Mouse (Mus musculus) heart, embryonic 16.5 days (tissue): ENCODE results near the gene Mfrp. TPM values are rescaled to one million over a fixed set of nuclear protein-coding genes. Genes with fewer than 3 reads are reported as not detected.

Experiments used
- ATAC-seq: fragments of 200-750 bp; cut with Nextera tagmentation; replicated peaks from 2 replicates; pipeline ENCODE4 v1.8.0; 2017; ENCODE audit warnings: moderate number of reproducible peaks; ENCODE audit not compliant: insufficient read depth, low FRiP score; ENCODE audit errors: extremely low read depth
- H3K27ac ChIP-seq: fragments of 300-500 bp; sonication (generic); 2 replicates; pipeline ENCODE4 v1.5.1; 2014; ENCODE audit warnings: mild to moderate bottlenecking, low read length, control low read depth, moderate library complexity
- H3K27me3 ChIP-seq: fragments of 300-500 bp; sonication (generic); 2 replicates; pipeline ENCODE4 v1.6.1; 2014; ENCODE audit warnings: low read length, mixed read lengths; ENCODE audit not compliant: control insufficient read depth, insufficient read depth
- H3K36me3 ChIP-seq: fragments of 300-500 bp; sonication (generic); 2 replicates; pipeline ENCODE4 v1.6.1; 2014; ENCODE audit not compliant: control insufficient read depth, insufficient read depth
- H3K4me1 ChIP-seq: fragments of 300-500 bp; sonication (generic); 2 replicates; pipeline ENCODE4 v1.6.1; 2014; ENCODE audit warnings: low read length, mixed read lengths; ENCODE audit not compliant: control insufficient read depth, insufficient read depth
- H3K4me2 ChIP-seq: fragments of 300-500 bp; sonication (generic); 2 replicates; pipeline ENCODE4 v1.6.1; 2014; ENCODE audit warnings: low read depth, mild to moderate bottlenecking, control low read depth, low read length
- H3K4me3 ChIP-seq: fragments of 300-500 bp; sonication (generic); 2 replicates; pipeline ENCODE4 v1.5.1; 2014; ENCODE audit warnings: mild to moderate bottlenecking, control low read depth, low read length
- H3K9ac ChIP-seq: fragments of 300-500 bp; sonication (generic); 2 replicates; pipeline ENCODE4 v1.6.1; 2014; ENCODE audit warnings: low read length, control low read depth
- H3K9me3 ChIP-seq: fragments of 300-500 bp; sonication (generic); replicated peaks from 2 replicates; pipeline ENCODE4 v1.6.1; 2016; ENCODE audit warnings: low read length; ENCODE audit not compliant: control insufficient read depth
- WGBS: fragments of 180-500 bp; shearing (Covaris S2); extraction: QIAGEN DNeasy Blood & Tissue Kit; methylation state at CpG from one replicate; pipeline ENCODE4 v1.1.7; 2014; 5-methylcytosine and 5-hydroxymethylcytosine counted together
- polyA plus RNA-seq: library from polyadenylated mRNA; unstranded; fragments of >200 nt; fragmentation: Nextera tagmentation; extraction: Ambion mirVana; gene quantifications from 2 replicates; pipeline ENCODE4 v1.2.1, GENCODE M21; 2015

Gene Mfrp
- polyA plus RNA-seq, 1 experiment from 2014 or later, result not detected

DNA sequence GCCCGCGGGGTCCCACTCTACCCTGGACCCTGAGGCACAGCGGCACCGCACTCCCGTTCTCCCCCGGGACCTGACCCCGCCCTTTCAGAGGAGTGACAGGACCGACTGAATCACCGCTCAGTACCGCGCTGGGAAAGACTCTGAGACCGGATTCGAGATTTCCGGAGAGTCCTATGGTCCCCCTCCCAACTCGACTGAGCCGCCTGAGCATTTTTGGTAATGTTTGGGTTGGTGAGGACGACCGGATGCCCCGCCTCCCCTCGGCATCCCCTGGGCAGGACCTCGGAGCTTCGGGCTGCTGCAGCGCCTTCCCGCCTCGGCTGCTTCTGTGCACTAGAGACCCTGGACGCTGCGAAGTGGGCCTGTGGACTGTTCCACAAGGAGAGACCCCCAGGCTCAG is 28.5 kb downstream of the Mfrp start:
- Histone ChIP-seq H3K4me1 (peaks cover 42% of the 10 kb centered on the region), H3K4me3 (peak overlapping the region; percentile 53), H3K9ac (peak overlapping the region; percentile 82), H3K4me2 (peak overlapping the region; percentile 89), H3K27ac (peak overlapping the region; percentile 93), H3K36me3 (no peaks in the 10 kb centered on the region), H3K27me3 (no peaks in the 10 kb centered on the region), H3K9me3 (no peaks in the 10 kb centered on the region)
- peak; percentile 52 for ATAC-seq
- WGBS, result 0% methylated on average over 27 of the region's 27 CpGs

DNA sequence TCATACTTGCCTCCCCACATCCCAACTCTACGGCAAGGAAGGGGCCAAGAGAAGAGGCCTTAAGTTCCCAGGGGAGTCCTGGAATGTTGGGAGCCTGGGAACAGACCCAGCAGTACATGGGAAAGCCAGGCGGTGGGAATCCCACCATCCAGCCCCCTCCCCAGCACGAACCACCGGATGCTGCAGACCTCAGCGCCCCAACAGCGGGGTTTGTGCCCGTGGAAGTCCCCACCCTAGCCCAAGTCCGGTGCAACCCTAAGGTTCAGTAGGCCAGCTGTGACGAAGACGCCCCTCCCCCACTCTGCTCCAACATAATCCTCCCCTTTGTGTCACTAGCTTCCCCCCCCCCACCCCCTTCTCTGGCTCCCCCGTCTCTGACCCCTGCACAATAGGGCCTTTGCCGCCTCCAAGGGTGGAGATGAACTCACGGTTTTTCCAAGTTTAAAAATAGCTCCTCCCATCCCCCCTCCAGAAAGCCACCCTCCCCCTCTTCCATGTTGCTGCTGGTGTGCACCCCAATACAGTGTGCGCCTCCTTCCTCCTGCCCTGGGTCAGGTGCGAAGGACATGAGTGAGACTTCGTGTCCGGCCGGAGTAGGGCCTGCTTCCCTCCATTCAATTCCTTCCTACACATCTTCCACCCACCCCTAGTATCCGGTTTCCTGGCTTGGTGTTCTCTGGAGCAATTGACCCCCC is 29.2 kb downstream of the Mfrp start:
- Histone ChIP-seq H3K27ac (peak overlapping the region; percentile 93), H3K4me3 (peak overlapping the region; percentile 53), H3K4me1 (peaks cover 39% of the 10 kb centered on the region), H3K4me2 (peak overlapping the region; percentile 89), H3K36me3 (no peaks in the 10 kb centered on the region), H3K27me3 (no peaks in the 10 kb centered on the region), H3K9ac (peak overlapping the region; percentile 82), H3K9me3 (no peaks in the 10 kb centered on the region)
- peak; percentile 5 for ATAC-seq
- WGBS, result 21% methylated on average over 19 of the region's 19 CpGs

DNA sequence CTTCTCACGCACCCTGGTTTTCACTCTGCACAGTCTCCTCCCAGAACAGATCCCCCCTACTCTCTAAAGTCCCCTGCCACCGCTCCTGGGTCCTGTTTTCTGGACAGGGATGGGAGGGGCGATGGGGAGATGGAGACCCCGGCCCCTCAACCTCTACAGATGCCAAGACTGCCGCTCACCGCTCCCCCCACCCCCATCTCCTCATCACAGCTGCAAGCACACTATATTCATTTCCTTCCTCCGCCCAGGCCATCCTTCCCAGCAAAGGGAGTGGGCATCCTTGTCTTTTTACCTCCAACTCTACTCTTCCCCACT is 29.7 kb downstream of the Mfrp start:
- peaks cover 43% of the 10 kb centered on the region for H3K4me1 ChIP-seq
- H3K4me3 ChIP-seq, result no peak overlapping the region
- peak overlapping the region; percentile 93 for H3K27ac ChIP-seq
- no peak for ATAC-seq
- 46% methylated on average over 7 of the region's 7 CpGs for WGBS
- no peaks in the 10 kb centered on the region for H3K27me3 ChIP-seq
- H3K36me3 ChIP-seq, result no peaks in the 10 kb centered on the region
- H3K4me2 ChIP-seq, result peak overlapping the region; percentile 33
- H3K9me3 ChIP-seq, result no peaks in the 10 kb centered on the region
- H3K9ac ChIP-seq, result peak overlapping the region; percentile 50; the same call in 1 of the 2 replicates

GRCm38 (mm10) chr9:44132200-44132599 is 30.7 kb downstream of the Mfrp start:
- Histone ChIP-seq H3K27ac (peak overlapping the region; percentile 38), H3K36me3 (peaks cover 3% of the 10 kb centered on the region), H3K4me2 (no peak overlapping the region), H3K9me3 (no peaks in the 10 kb centered on the region), H3K4me1 (peaks cover 46% of the 10 kb centered on the region), H3K9ac (no peak overlapping the region), H3K27me3 (no peaks in the 10 kb centered on the region), H3K4me3 (no peak overlapping the region)
- whole genome bisulfite sequencing, result 69% methylated on average over 5 of the region's 5 CpGs
- no peak for ATAC-seq

DNA sequence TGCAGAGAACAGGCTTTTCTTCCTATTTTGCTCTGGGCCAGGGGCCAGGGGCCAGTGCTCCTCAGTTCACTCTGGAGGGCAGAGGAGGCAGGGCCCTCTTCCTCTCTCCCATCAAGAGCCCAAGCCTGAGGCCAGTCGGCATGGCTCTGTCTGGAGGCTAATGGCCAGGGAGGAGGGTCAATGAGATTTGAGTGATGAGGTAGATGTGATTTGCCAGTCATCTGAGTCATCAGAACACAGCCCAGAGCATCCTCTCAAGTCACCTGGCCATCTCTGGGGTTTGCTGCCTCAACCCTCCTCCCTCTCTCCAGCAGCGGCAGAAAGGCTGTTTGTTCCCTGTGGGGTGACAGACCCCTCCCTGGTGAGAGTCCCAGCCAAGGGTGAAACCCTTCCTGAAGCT is 31.8 kb downstream of the Mfrp start:
- peak overlapping the region; percentile 84 for H3K4me3 ChIP-seq
- no peak for ATAC-seq
- H3K4me1 ChIP-seq, result peaks cover 50% of the 10 kb centered on the region
- H3K9ac ChIP-seq, result peak overlapping the region; percentile 93
- 19% methylated on average over 2 of the region's 2 CpGs for WGBS
- peaks cover 12% of the 10 kb centered on the region for H3K36me3 ChIP-seq
- H3K4me2 ChIP-seq, result peak overlapping the region; percentile 71
- no peaks in the 10 kb centered on the region for H3K27me3 ChIP-seq
- H3K9me3 ChIP-seq, result no peaks in the 10 kb centered on the region
- H3K27ac ChIP-seq, result peak overlapping the region; percentile 95

DNA sequence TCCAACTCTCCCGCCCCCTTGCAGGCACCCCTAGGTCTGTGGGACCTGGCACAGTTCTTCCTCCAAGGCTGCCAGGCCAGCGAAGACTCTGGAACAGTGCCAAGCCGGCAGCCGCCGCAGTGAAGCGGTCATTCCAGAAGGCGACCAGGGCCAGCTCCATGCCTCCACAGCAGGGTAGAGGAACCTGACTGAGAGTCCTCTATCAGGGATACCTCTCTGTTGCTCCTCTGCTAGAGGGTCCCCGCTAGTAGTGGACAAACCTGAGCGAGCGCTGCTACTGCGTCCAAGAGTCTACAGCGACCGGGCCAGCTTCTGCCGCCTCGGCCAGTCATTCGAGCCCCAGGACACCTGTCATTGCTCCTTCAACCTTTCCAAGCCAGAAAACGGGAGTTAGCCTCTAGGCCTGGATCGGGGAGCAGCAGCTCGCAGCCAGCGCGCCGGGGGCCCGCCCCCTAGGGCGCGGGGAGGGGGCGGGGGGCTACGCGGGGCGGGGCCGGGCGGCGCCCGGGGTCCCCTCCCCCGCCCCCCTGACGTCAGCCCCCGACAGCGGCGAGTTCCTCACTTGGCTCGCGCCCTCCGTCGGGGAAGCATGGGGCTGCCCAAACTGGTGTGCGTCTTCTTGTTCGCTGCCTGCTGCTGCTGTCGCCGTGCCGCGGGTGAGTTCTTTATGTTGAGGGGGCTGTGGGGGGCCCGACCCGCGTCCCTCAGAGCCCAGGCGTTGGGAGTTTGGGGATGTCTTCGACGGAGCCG is 32.7 kb downstream of the Mfrp start, which contains the start of gene Mcam:
Mcam (plus strand) TSS at position 369 of the 750 bp plus-strand sequence.
- Histone ChIP-seq H3K9ac (peak within 1 kb of the TSS; percentile 93), H3K4me1 (peaks cover 50% of the 10 kb centered on the region)

DNA sequence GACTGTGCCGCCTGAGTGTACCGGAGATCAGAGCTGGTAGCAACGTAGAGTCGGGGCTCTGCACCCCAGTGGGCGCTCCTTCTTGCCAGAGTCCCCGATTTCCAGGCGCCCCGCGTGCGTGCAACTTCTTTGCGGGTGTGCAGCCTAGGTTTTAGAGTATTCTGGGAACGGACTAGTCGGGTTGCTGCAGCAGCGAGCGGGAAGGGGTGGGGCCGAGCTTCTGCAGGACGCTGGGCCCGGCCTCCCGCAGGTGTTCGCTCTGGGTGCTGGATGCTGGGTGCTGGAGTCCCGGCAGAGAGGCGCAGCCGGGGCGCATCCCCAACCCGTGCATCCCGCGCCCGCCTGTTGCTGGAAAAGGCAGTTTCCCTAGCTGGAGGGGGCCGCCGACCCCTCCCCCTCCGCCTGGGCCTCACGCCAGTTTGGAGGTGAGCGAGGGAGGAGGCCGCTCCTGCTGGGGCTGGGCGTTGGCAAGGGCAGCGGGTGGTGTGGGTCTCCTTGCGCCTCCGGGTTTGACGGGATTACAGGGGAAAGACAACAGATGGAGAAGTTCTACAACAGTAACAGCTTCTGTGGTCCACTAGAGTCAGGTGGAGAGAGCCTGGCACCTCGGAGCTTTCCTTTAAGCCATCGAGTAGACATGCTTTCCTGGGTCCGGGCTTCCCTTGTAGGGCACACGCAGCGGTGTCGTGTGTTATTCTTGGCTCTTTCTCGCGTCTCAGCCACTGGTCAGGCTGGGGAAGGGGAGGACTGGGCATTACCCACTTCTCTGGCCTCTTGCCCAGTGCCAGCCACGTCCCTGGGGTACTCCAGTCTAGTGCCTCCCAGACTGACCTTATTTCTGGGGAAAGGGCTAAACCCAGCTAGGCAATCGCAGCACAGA is 33.6 kb downstream of the Mfrp start:
- H3K36me3 ChIP-seq, result peaks cover 29% of the 10 kb centered on the region
- peak overlapping the region; percentile 84 for H3K4me3 ChIP-seq
- peak; percentile 43 for ATAC-seq
- peak overlapping the region; percentile 93 for H3K9ac ChIP-seq
- no peaks in the 10 kb centered on the region for H3K27me3 ChIP-seq
- under 1% methylated on average over 49 of the region's 49 CpGs for WGBS
- H3K4me2 ChIP-seq, result peak overlapping the region; percentile 71
- H3K9me3 ChIP-seq, result no peaks in the 10 kb centered on the region
- peak overlapping the region; percentile 95 for H3K27ac ChIP-seq
- H3K4me1 ChIP-seq, result peaks cover 49% of the 10 kb centered on the region

More for the DNA sequence above, 32.7 kb downstream of the Mfrp start, which contains the start of gene Mcam:
- Histone ChIP-seq H3K4me2 (peak within 1 kb of the TSS; percentile 71), H3K27ac (peak within 1 kb of the TSS; percentile 95), H3K9me3 (no peaks in the 10 kb centered on the region), H3K4me3 (peak within 1 kb of the TSS; percentile 84), H3K36me3 (peaks cover 21% of the 10 kb centered on the region), H3K27me3 (no peaks in the 10 kb centered on the region)
- peak; percentile 49 for ATAC-seq
- WGBS, result under 1% methylated on average over 50 of the region's 55 CpGs

DNA sequence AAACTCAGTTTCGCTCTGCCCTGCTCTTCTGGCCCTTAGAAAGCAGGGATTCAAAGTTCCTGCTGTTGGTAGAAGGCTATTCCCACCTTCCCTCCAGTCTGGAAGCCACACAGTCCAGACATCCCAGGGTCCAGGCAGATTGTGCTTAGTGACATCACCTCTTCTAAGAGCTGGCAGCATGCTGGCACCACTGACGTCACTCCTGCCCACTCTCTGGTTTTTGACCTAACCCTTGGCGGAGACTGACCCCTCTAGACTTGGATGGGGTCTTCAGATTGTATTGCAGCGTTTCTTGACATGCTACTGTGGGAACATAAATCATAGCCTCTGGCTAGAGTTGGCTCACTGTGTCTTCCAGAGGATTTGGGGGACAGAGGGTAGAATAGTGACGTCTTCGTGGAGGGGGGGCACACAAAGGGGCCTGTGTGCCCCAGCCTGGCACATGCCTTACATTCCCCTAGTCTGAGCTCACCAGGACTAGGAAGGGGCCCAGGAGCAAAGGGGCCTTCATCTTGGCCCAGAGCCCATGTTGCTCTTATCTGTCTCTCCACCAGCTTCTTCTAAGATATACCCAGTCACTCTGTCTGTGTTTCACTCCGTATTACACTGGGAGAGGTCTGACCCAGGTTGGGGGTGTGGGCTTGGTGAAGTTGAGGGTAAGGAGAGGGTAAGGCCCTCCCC is 34.3 kb downstream of the Mfrp start:
- Histone ChIP-seq H3K4me2 (peak overlapping the region; percentile 71), H3K4me3 (peak overlapping the region; percentile 84), H3K4me1 (peaks cover 45% of the 10 kb centered on the region), H3K9me3 (no peaks in the 10 kb centered on the region), H3K27ac (peak overlapping the region; percentile 95), H3K27me3 (no peaks in the 10 kb centered on the region), H3K36me3 (peaks cover 34% of the 10 kb centered on the region), H3K9ac (peak overlapping the region; percentile 93)
- WGBS, result 15% methylated on average over 7 of the region's 7 CpGs
- peak; percentile 52 for ATAC-seq
